Mouse (Mus musculus) stomach, postnatal 0 days (tissue): ENCODE measurements around the gene Qprt. TPM values are rescaled to one million over a fixed set of nuclear protein-coding genes. Genes with fewer than 3 reads are reported as not detected.

ENCODE experiments used
- ATAC-seq: fragments of 200-750 bp; cut with Nextera tagmentation; 2 replicates; pipeline ENCODE4 v1.8.0; 2017; ENCODE audit not compliant: low FRiP score, low TSS enrichment
- DNase-seq: peaks from one replicate; pipeline ENCODE4 v3.0.0-alpha.2; 2016; ENCODE audit warnings: low spot score
- H3K27ac ChIP-seq: fragments of 300-500 bp; sonication (generic); replicated peaks from 2 replicates; pipeline ENCODE4 v1.5.1; 2014; ENCODE audit warnings: mild to moderate bottlenecking, control low read depth
- H3K27me3 ChIP-seq: fragments of 300-500 bp; sonication (generic); 2 replicates; pipeline ENCODE4 v1.6.1; 2014; ENCODE audit warnings: low read length; ENCODE audit not compliant: control insufficient read depth, insufficient read depth
- H3K36me3 ChIP-seq: fragments of 300-500 bp; sonication (generic); 2 replicates; pipeline ENCODE4 v1.6.1; 2014; ENCODE audit warnings: low read length, mixed read lengths; ENCODE audit not compliant: control insufficient read depth, insufficient read depth
- H3K4me1 ChIP-seq: fragments of 300-500 bp; sonication (generic); replicated peaks from 2 replicates; pipeline ENCODE4 v1.6.1; 2014; ENCODE audit warnings: antibody characterized with exemption; ENCODE audit not compliant: control insufficient read depth, insufficient read depth
- H3K4me2 ChIP-seq: fragments of 300-500 bp; sonication (generic); replicated peaks from 2 replicates; pipeline ENCODE4 v1.6.1; 2014; ENCODE audit warnings: low read depth, mild to moderate bottlenecking, control low read depth, moderate library complexity
- H3K4me3 ChIP-seq: fragments of 300-500 bp; sonication (generic); 2 replicates; pipeline ENCODE4 v1.5.1; 2014; ENCODE audit warnings: low read depth, low read length, control low read depth
- H3K9ac ChIP-seq: fragments of 300-500 bp; sonication (generic); 2 replicates; pipeline ENCODE4 v1.6.1; 2014; ENCODE audit warnings: mild to moderate bottlenecking, low read length, control low read depth, mixed read lengths
- H3K9me3 ChIP-seq: fragments of 300-500 bp; sonication (generic); 2 replicates; pipeline ENCODE4 v1.6.1; 2016; ENCODE audit warnings: low read length; ENCODE audit not compliant: control insufficient read depth
- CTCF ChIP-seq: IDR thresholded peaks from 2 replicates; pipeline ENCODE4 v1.5.1; 2016; ENCODE audit warnings: antibody characterized with exemption, low read depth, mild to moderate bottlenecking, moderate library complexity
- EP300 ChIP-seq: optimal IDR thresholded peaks from 2 replicates; pipeline ENCODE3; 2016; ENCODE audit warnings: antibody characterized with exemption
- WGBS: fragments of 180-500 bp; shearing (Covaris S2); extraction: QIAGEN DNeasy Blood & Tissue Kit; methylation state at CpG from one replicate; pipeline ENCODE4 v1.1.7; 2014; 5-methylcytosine and 5-hydroxymethylcytosine counted together
- polyA plus RNA-seq: library from polyadenylated mRNA; unstranded; fragments of >200 nt; fragmentation: Nextera tagmentation; extraction: Ambion mirVana; gene quantifications from 2 replicates; pipeline ENCODE4 v1.2.1, GENCODE M21; 2015

Gene Qprt
- polyA plus RNA-seq, 1 experiment from 2014 or later: 0.89 TPM

DNA sequence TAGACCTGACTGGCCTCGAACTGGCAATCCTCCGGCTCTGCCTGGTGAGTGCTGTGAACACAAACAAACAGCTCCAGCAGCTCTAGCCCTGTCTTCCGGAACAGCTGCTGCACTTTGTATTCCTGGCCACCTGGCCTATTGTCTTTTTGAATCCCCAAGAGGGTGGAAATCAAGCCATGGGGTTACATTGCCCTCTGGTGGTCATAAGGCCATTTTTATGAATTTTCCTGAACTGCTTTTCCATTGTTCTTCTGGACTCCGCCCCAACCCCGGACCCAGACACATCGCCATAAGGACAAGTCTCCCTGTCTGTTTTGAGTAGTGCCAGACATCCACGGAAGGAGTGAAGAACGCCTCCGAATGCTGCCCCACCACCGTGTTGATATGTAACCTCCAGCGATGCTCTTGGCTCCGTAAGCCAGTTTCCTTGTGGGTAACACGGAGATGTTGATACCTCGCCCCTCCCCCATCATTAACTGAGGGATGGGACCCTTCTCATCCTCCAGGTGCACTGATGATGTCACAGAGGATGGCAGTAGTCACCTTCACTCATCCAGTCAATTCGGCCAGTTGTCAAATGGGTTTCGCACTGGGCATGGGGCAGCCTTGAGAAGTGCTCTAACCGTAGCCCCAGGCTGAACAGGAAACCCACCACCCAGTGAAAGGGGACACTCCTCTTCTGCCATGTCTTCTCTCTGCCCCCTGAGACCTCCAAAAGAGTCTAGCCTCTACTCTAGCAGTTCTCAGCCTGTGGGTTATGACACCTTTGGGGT, 17.3 kb downstream of the Qprt start:
- H3K36me3 ChIP-seq: no peaks in the 10 kb centered on the region
- no peak overlapping the region for H3K27ac ChIP-seq
- H3K9ac ChIP-seq: no peak overlapping the region
- H3K27me3 ChIP-seq: no peaks in the 10 kb centered on the region
- H3K4me3 ChIP-seq: peak overlapping the region; percentile 15; the same call in 1 of the 2 replicates
- DNase-seq: peak; percentile 80
- peak overlapping the region; percentile 44 for H3K4me2 ChIP-seq
- WGBS: 14% methylated on average over 17 of the region's 17 CpGs
- no peak for TF ChIP-seq EP300
- TF ChIP-seq CTCF: peak; percentile 96
- H3K9me3 ChIP-seq: no peaks in the 10 kb centered on the region
- ATAC-seq: peak; percentile 89
- no peaks in the 10 kb centered on the region for H3K4me1 ChIP-seq

GRCm38 (mm10) chr7:127103960-127104359, 18.1 kb downstream of the Qprt start:
- Histone ChIP-seq H3K9me3 (no peaks in the 10 kb centered on the region), H3K36me3 (no peaks in the 10 kb centered on the region), H3K27me3 (no peaks in the 10 kb centered on the region), H3K9ac (no peak overlapping the region), H3K4me3 (no peak overlapping the region), H3K27ac (no peak overlapping the region), H3K4me2 (no peak overlapping the region), H3K4me1 (no peaks in the 10 kb centered on the region)
- ATAC-seq (no peak), DNase-seq (no peak)
- WGBS: 63% methylated on average over 6 of the region's 6 CpGs
- TF ChIP-seq CTCF (peak; percentile 24; the same call in 1 of the 2 replicates), EP300 (no peak)

DNA sequence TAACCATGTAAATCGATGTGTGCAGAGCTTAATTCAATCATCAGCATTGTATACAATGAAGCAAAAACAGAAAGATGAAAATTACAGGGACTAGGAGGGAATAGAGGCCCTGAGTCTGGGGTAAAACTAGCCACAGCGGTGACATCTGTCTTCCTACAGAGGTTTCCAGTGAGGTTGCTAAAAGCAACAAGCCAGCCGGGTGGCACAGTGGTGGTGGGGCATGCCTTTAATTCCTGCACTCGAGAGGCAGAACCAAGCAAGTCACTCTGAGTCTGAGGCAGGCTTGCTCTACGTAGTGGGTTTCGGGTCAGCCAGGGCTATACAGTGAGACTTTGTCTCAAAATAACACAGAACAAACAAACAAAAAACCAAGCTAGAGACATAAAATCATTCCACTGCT, 19.9 kb downstream of the Qprt start:
- 67% methylated on average over 6 of the region's 6 CpGs for WGBS
- Histone ChIP-seq H3K27ac (no peak overlapping the region), H3K27me3 (no peaks in the 10 kb centered on the region), H3K36me3 (no peaks in the 10 kb centered on the region), H3K4me1 (no peaks in the 10 kb centered on the region), H3K9me3 (no peaks in the 10 kb centered on the region), H3K4me2 (no peak overlapping the region), H3K4me3 (no peak overlapping the region), H3K9ac (no peak overlapping the region)
- TF ChIP-seq EP300: no peak
- no peak for TF ChIP-seq CTCF
- ATAC-seq (no peak), DNase-seq (no peak)

DNA sequence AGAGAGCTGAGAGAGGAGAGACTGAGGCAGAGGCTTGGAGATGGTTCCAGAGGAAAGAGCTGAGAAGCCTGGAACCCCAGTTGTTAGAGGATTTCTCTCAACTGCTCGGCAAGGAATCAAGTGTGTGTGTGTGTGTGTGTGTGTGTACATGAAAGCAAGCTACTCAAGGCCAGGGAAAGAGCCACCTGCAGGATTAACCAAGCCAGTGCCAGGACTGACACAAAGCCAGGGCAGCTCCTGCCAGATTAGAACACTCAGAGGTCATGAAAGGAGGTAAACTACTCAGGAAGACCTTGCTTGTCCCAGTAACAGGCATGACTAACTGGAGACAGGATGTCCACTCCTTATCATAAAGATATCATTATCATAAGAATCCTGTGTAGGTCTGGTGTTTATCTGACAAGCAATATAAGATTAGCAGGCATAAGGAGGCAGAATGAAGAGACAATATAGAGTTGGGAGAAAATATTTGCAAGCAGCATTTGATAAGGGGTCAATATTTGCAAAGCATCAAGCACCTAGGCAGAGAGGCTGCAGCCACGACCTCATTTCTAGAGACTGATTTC, 20.5 kb downstream of the Qprt start:
- Histone ChIP-seq H3K9me3 (no peaks in the 10 kb centered on the region), H3K4me1 (no peaks in the 10 kb centered on the region), H3K4me2 (no peak overlapping the region), H3K4me3 (no peak overlapping the region), H3K27ac (no peak overlapping the region), H3K9ac (no peak overlapping the region), H3K36me3 (no peaks in the 10 kb centered on the region), H3K27me3 (no peaks in the 10 kb centered on the region)
- TF ChIP-seq CTCF: peak; percentile 41
- TF ChIP-seq EP300: no peak
- WGBS: 13% methylated on average over 2 of the region's 2 CpGs
- DNase-seq: no peak
- no peak for ATAC-seq

GRCm38 (mm10) chr7:127099528-127099927, 22.5 kb downstream of the Qprt start:
- DNase-seq (no peak), ATAC-seq (no peak)
- no peaks in the 10 kb centered on the region for H3K27me3 ChIP-seq
- no peak for TF ChIP-seq EP300
- no peak for TF ChIP-seq CTCF
- H3K36me3 ChIP-seq: no peaks in the 10 kb centered on the region
- H3K4me1 ChIP-seq: no peaks in the 10 kb centered on the region
- WGBS: 81% methylated on average over 4 of the region's 4 CpGs
- no peaks in the 10 kb centered on the region for H3K9me3 ChIP-seq
- H3K4me3 ChIP-seq: no peak overlapping the region
- H3K27ac ChIP-seq: no peak overlapping the region
- no peak overlapping the region for H3K4me2 ChIP-seq
- no peak overlapping the region for H3K9ac ChIP-seq

DNA sequence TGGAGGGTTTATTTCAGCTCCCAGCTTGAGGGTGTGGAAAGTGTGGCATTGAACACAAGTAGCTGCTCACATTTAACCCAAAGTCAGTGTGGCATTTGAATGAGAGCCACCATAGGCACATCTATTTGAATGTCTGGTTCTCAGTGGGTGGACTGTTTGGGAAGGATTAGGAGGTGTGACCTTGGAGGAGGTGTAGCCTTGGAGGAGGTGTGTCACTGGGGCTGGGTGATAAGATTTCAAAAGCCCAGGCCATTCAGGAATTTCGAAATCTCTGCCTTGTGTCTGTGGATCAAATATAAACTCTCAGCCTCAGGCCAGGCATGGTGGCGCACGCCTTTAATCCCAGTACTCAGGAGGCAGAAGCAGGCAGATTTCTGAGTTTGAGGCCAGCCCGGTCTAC, 23.1 kb downstream of the Qprt start:
- Histone ChIP-seq H3K9me3 (no peaks in the 10 kb centered on the region), H3K27ac (no peak overlapping the region), H3K4me2 (no peak overlapping the region), H3K36me3 (no peaks in the 10 kb centered on the region), H3K4me1 (no peaks in the 10 kb centered on the region), H3K9ac (no peak overlapping the region), H3K27me3 (no peaks in the 10 kb centered on the region), H3K4me3 (no peak overlapping the region)
- WGBS: 91% methylated on average over 4 of the region's 4 CpGs
- ATAC-seq: no peak
- TF ChIP-seq CTCF (no peak), EP300 (no peak)
- DNase-seq: no peak
